Mouse (Mus musculus): Measurements from ENCODE around the gene Tspan1. TPM values are rescaled to one million over a fixed set of nuclear protein-coding genes. Genes with fewer than 3 reads are reported as not detected.

Gene Tspan1
- polyA plus RNA-seq, 1 experiment from 2014 or later = 2.1 TPM

Other genes with a start within 250 kb of the Tspan1 start
- not detected in 2 replicates for gene Dmbx1, start 227.7 kb downstream of the Tspan1 start, polyA plus RNA-seq (2015; fragmentation: Nextera tagmentation; extraction: Ambion mirVana)
- gene Faah, start 149.7 kb downstream of the Tspan1 start, polyA plus RNA-seq (2015; fragmentation: Nextera tagmentation; extraction: Ambion mirVana) = 8.9 and 10.5 TPM in 2 replicates
- gene Nsun4, start 113.7 kb downstream of the Tspan1 start, polyA plus RNA-seq (2015; fragmentation: Nextera tagmentation; extraction: Ambion mirVana) = 17.7 and 20.8 TPM in 2 replicates
- gene Uqcrh, start 92.5 kb downstream of the Tspan1 start, polyA plus RNA-seq (2015; fragmentation: Nextera tagmentation; extraction: Ambion mirVana) = 524 and 598 TPM in 2 replicates
- gene Lrrc41, start 92.3 kb downstream of the Tspan1 start, polyA plus RNA-seq (2015; fragmentation: Nextera tagmentation; extraction: Ambion mirVana) = 72.4 and 79.5 TPM in 2 replicates
- 34.4 and 36.6 TPM in 2 replicates for gene Rad54l, start 43.9 kb downstream of the Tspan1 start, polyA plus RNA-seq (2015; fragmentation: Nextera tagmentation; extraction: Ambion mirVana)
- 61.7 and 62.2 TPM in 2 replicates for gene Pomgnt1, start 43.8 kb downstream of the Tspan1 start, polyA plus RNA-seq (2015; fragmentation: Nextera tagmentation; extraction: Ambion mirVana)
- gene Lurap1, start 16.3 kb downstream of the Tspan1 start, polyA plus RNA-seq (2015; fragmentation: Nextera tagmentation; extraction: Ambion mirVana) = 2.7 and 3.2 TPM in 2 replicates
- not detected in 2 replicates for gene 1700042G07Rik, start 5.8 kb upstream of the Tspan1 start, polyA plus RNA-seq (2015; fragmentation: Nextera tagmentation; extraction: Ambion mirVana)
- gene Gm49337, start 5.8 kb upstream of the Tspan1 start, polyA plus RNA-seq (2015; fragmentation: Nextera tagmentation; extraction: Ambion mirVana) = not detected in 2 replicates
- 21.3 and 21.6 TPM in 2 replicates for gene Pik3r3, start 54.0 kb upstream of the Tspan1 start, polyA plus RNA-seq (2015; fragmentation: Nextera tagmentation; extraction: Ambion mirVana)